Mouse (Mus musculus) liver, adult 2 months (tissue): ENCODE measurements at regions not wholly inside any gene's neighbourhood (a gene's known extent, or its start where the extent isn't known, plus 50 kb on each side); places are given as distances from the start of the nearest gene placed in this dataset.

Source experiments
- CTCF ChIP-seq: fragments of 200-500 bp; IDR thresholded peaks from 2 replicates; pipeline ENCODE4 v1.5.1; 2011; ENCODE audit warnings: low read depth, low read length, control low read depth
- POLR2A ChIP-seq: fragments of 200-500 bp; IDR thresholded peaks from 2 replicates; pipeline ENCODE4 v1.6.1; 2011; ENCODE audit warnings: low read length, control low read depth; ENCODE audit not compliant: insufficient read depth; ENCODE audit errors: extremely low read depth

- TF ChIP-seq CTCF (no peak), POLR2A (no peak)
These were observed 99.0 kb downstream of the Prl2c2 start for GRCm38 (mm10) chr13:12906151-12906550.
